Mouse (Mus musculus): ENCODE measurements around the gene Dnmt1. TPM values are rescaled to one million over a fixed set of nuclear protein-coding genes. Genes with fewer than 3 reads are reported as not detected.

The Dnmt1 gene
- polyA plus RNA-seq, 1 experiment from 2014 or later, result 51.5 TPM

DNA sequence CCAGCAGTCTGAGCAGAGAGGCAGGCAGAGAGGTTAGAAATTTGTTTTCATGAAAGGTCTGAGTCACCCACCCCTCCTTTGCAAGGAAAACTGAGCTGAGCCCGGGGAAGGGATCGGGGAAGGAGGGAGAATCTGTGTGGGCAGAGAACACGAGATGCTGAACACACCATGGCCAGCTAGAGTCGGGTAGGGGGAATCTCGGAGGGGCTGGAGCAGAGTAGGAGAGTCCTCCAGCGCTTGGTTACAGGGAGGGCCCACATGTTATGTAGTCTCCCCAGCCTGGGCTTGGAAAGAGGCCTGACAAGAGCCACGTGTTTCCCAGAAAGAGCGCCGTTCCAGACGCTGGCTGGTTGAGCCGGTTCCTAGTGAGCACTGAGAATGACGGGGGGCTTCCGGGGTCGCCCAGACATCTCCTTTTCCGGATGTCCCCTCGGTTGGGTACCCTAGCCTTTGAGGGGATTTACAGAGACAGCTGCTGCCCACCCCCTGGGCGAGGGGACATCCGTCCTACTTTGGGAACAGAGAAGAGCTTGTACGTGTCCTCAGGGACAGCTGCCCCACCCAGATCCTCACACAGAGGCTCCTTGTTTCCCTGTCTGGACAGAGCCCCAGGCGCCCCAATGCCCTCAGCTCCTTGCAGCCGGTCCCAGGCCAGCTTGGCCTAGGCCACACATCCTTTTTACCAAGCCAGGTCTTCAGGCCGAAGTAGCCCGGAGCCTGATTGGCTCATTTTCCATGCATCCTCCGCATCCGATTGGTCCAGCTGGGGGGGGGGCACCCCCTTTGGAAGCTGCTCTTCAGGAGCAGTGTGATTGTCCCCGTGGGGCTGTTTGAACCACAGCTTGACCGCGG is 12.7 kb upstream of the Dnmt1 start:
- Histone ChIP-seq H3K27ac (replicated peaks; ENCODE audit: low read depth, low read length) (no peak overlapping the region), H3K4me1 (ENCODE audit: control insufficient read depth, insufficient read depth, low read length) (peaks cover 23% of the 10 kb centered on the region), H3K9ac (replicated peaks; ENCODE audit: low read length) (0 out of 2 replicates have a peak overlapping the region, but pooled peaks have one; percentile 36), H3K9me3 (ENCODE audit: control insufficient read depth, low read length) (no peaks in the 10 kb centered on the region), H3K27me3 (ENCODE audit: control insufficient read depth, insufficient read depth, low read length) (no peaks in the 10 kb centered on the region), H3K4me2 (ENCODE audit: low read length) (peak overlapping the region; percentile 34), H3K36me3 (ENCODE audit: control insufficient read depth, insufficient read depth, low read length) (peaks cover 7% of the 10 kb centered on the region), H3K4me3 (replicated peaks; ENCODE audit: low read depth, low read length) (no peak overlapping the region)
- DNase-seq (peak; percentile 33), ATAC-seq (ENCODE audit: low FRiP score, low TSS enrichment) (no peak)
- 29% methylated on average over 28 of the region's 28 CpGs for WGBS

GRCm38 (mm10) chr9:20971751-20972140 is 12.1 kb upstream of the Dnmt1 start:
- H3K4me1 ChIP-seq (ENCODE audit: control insufficient read depth, insufficient read depth, low read length), result peaks cover 23% of the 10 kb centered on the region
- no peak overlapping the region for H3K27ac ChIP-seq (replicated peaks; ENCODE audit: low read depth, low read length)
- H3K9ac ChIP-seq (replicated peaks; ENCODE audit: low read length), result 0 out of 2 replicates have a peak overlapping the region, but pooled peaks have one; percentile 16
- DNase-seq, result no peak
- no peak overlapping the region for H3K4me2 ChIP-seq (ENCODE audit: low read length)
- no peak overlapping the region for H3K4me3 ChIP-seq (replicated peaks; ENCODE audit: low read depth, low read length)
- ATAC-seq (ENCODE audit: low FRiP score, low TSS enrichment), result no peak
- H3K36me3 ChIP-seq (ENCODE audit: control insufficient read depth, insufficient read depth, low read length), result peaks cover 11% of the 10 kb centered on the region
- WGBS, result 72% methylated on average over 7 of the region's 7 CpGs
- no peaks in the 10 kb centered on the region for H3K9me3 ChIP-seq (ENCODE audit: control insufficient read depth, low read length)
- H3K27me3 ChIP-seq (ENCODE audit: control insufficient read depth, insufficient read depth, low read length), result no peaks in the 10 kb centered on the region

DNA sequence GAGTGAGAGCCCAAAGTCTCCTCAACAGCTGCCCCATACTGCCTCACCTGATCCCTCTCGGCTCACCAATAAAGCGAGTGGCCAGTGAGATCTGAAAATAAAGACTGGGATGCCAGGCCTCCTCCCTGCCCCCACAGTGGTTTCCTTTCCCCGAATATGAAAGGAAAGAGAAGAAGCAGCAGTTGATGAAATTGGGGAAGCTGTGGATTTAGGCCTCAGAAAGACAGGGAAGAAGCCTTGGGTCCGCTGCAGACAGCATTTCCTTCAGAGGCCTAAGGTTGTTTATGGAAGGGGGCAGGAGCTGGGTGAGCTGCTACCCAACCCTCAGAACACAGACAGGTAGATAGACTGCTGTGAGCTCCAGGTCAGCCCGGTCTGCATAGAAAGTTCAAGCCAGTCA is 7.1 kb upstream of the Dnmt1 start:
- Histone ChIP-seq H3K27ac (replicated peaks; ENCODE audit: low read depth, low read length) (no peak overlapping the region), H3K27me3 (ENCODE audit: control insufficient read depth, insufficient read depth, low read length) (no peaks in the 10 kb centered on the region), H3K9ac (replicated peaks; ENCODE audit: low read length) (no peak overlapping the region), H3K4me1 (ENCODE audit: control insufficient read depth, insufficient read depth, low read length) (no peaks in the 10 kb centered on the region), H3K9me3 (ENCODE audit: control insufficient read depth, low read length) (no peaks in the 10 kb centered on the region), H3K4me3 (replicated peaks; ENCODE audit: low read depth, low read length) (no peak overlapping the region), H3K4me2 (ENCODE audit: low read length) (no peak overlapping the region), H3K36me3 (ENCODE audit: control insufficient read depth, insufficient read depth, low read length) (peaks cover 11% of the 10 kb centered on the region)
- ATAC-seq (ENCODE audit: low FRiP score, low TSS enrichment) (no peak), DNase-seq (no peak)
- WGBS, result 79% methylated on average over 5 of the region's 5 CpGs

GRCm38 (mm10) chr9:20966008-20966407 is 6.3 kb upstream of the Dnmt1 start:
- no peaks in the 10 kb centered on the region for H3K9me3 ChIP-seq (ENCODE audit: control insufficient read depth, low read length)
- 89% methylated on average over 3 of the region's 3 CpGs for WGBS
- no peaks in the 10 kb centered on the region for H3K27me3 ChIP-seq (ENCODE audit: control insufficient read depth, insufficient read depth, low read length)
- no peak overlapping the region for H3K9ac ChIP-seq (replicated peaks; ENCODE audit: low read length)
- no peaks in the 10 kb centered on the region for H3K4me1 ChIP-seq (ENCODE audit: control insufficient read depth, insufficient read depth, low read length)
- ATAC-seq (ENCODE audit: low FRiP score, low TSS enrichment), result no peak
- H3K36me3 ChIP-seq (ENCODE audit: control insufficient read depth, insufficient read depth, low read length), result peaks cover 11% of the 10 kb centered on the region
- H3K4me2 ChIP-seq (ENCODE audit: low read length), result no peak overlapping the region
- no peak overlapping the region for H3K27ac ChIP-seq (replicated peaks; ENCODE audit: low read depth, low read length)
- DNase-seq, result no peak
- no peak overlapping the region for H3K4me3 ChIP-seq (replicated peaks; ENCODE audit: low read depth, low read length)

- no peaks in the 10 kb centered on the region for H3K4me1 ChIP-seq (ENCODE audit: control insufficient read depth, insufficient read depth, low read length)
- WGBS, result 90% methylated on average over 4 of the region's 4 CpGs
- DNase-seq (no peak), ATAC-seq (ENCODE audit: low FRiP score, low TSS enrichment) (no peak)
- H3K4me3 ChIP-seq (replicated peaks; ENCODE audit: low read depth, low read length), result no peak overlapping the region
- no peak overlapping the region for H3K27ac ChIP-seq (replicated peaks; ENCODE audit: low read depth, low read length)
- H3K9me3 ChIP-seq (ENCODE audit: control insufficient read depth, low read length), result no peaks in the 10 kb centered on the region
- no peak overlapping the region for H3K9ac ChIP-seq (replicated peaks; ENCODE audit: low read length)
- H3K36me3 ChIP-seq (ENCODE audit: control insufficient read depth, insufficient read depth, low read length), result peaks cover 11% of the 10 kb centered on the region
- no peaks in the 10 kb centered on the region for H3K27me3 ChIP-seq (ENCODE audit: control insufficient read depth, insufficient read depth, low read length)
- no peak overlapping the region for H3K4me2 ChIP-seq (ENCODE audit: low read length)
These were observed 5.9 kb upstream of the Dnmt1 start for GRCm38 (mm10) chr9:20965606-20966005.

DNA sequence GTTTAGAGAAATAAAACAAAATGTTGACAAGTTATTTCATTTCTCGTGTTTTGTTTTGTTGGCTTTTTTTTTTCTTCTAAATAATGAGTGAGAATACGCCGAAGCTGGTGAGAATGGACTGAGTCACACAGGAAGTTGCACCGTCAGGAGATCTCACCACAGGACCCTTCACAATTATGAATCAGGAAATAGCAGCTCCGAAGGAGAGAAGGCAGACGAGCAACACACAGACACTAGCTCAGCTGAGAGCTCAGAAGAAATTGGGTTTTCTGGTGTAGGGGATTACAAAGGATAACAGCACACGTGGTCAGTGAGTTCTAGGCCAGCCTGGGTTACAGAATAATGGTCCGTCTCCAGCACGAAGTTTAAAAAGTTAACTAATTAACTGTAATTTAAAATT is 1.9 kb upstream of the Dnmt1 start:
- Histone ChIP-seq H3K4me3 (replicated peaks; ENCODE audit: low read depth, low read length) (no peak overlapping the region), H3K36me3 (ENCODE audit: control insufficient read depth, insufficient read depth, low read length) (no peaks in the 10 kb centered on the region), H3K27ac (replicated peaks; ENCODE audit: low read depth, low read length) (no peak overlapping the region), H3K9ac (replicated peaks; ENCODE audit: low read length) (no peak overlapping the region), H3K4me2 (ENCODE audit: low read length) (no peak overlapping the region), H3K4me1 (ENCODE audit: control insufficient read depth, insufficient read depth, low read length) (no peaks in the 10 kb centered on the region), H3K9me3 (ENCODE audit: control insufficient read depth, low read length) (no peaks in the 10 kb centered on the region), H3K27me3 (ENCODE audit: control insufficient read depth, insufficient read depth, low read length) (no peaks in the 10 kb centered on the region)
- DNase-seq (no peak), ATAC-seq (ENCODE audit: low FRiP score, low TSS enrichment) (no peak)
- 80% methylated on average over 9 of the region's 9 CpGs for WGBS

- Histone ChIP-seq H3K9me3 (ENCODE audit: control insufficient read depth, low read length) (no peaks in the 10 kb centered on the region), H3K27ac (replicated peaks; ENCODE audit: low read depth, low read length) (no peak overlapping the region), H3K4me2 (ENCODE audit: low read length) (no peak overlapping the region), H3K27me3 (ENCODE audit: control insufficient read depth, insufficient read depth, low read length) (no peaks in the 10 kb centered on the region), H3K4me3 (replicated peaks; ENCODE audit: low read depth, low read length) (no peak overlapping the region), H3K9ac (replicated peaks; ENCODE audit: low read length) (no peak overlapping the region), H3K36me3 (ENCODE audit: control insufficient read depth, insufficient read depth, low read length) (no peaks in the 10 kb centered on the region), H3K4me1 (ENCODE audit: control insufficient read depth, insufficient read depth, low read length) (no peaks in the 10 kb centered on the region)
- no peak for DNase-seq
- no peak for ATAC-seq (ENCODE audit: low FRiP score, low TSS enrichment)
- 78% methylated on average over 3 of the region's 3 CpGs for WGBS
These were observed 2.7 kb downstream of the Dnmt1 start for GRCm38 (mm10) chr9:20956989-20957388.

DNA sequence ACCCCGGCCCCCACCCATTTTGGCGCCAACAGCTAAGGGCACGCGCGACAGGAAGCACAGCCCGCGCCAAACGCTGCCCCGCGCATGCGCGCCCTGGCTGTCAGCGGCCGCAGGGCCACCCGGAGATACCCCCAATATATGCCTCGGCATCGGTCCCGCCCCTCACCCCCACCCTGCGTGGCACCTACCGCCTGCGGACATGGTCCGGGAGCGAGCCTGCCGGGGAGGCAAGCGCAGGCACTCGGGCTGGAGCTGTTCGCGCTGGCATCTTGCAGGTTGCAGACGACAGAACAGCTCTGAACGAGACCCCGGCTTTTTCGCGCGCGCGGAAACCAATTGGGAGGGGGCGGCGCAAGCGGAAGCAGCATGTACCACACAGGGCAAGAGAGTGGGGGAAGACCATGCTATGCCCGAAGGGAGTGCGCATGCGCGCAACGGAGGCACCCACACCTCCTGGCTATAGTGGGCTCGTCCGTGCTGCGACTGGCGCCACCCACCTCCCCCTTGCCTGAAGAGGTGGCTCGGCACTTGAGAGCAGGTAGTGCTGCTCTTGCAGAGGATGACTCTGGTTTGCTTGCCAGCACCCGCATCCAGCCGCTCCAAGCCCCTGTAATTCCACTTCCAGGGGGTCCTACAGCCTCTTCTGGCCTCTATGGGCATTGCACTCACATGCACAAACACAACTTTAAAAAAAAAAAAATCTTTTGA is 7.0 kb downstream of the Dnmt1 start:
- Histone ChIP-seq H3K4me3 (replicated peaks; ENCODE audit: low read depth, low read length) (peak overlapping the region; percentile 80), H3K9me3 (ENCODE audit: control insufficient read depth, low read length) (no peaks in the 10 kb centered on the region), H3K36me3 (ENCODE audit: control insufficient read depth, insufficient read depth, low read length) (no peaks in the 10 kb centered on the region), H3K27me3 (ENCODE audit: control insufficient read depth, insufficient read depth, low read length) (no peaks in the 10 kb centered on the region), H3K4me1 (ENCODE audit: control insufficient read depth, insufficient read depth, low read length) (peaks cover 11% of the 10 kb centered on the region), H3K9ac (replicated peaks; ENCODE audit: low read length) (peak overlapping the region; percentile 70), H3K27ac (replicated peaks; ENCODE audit: low read depth, low read length) (peak overlapping the region; percentile 87), H3K4me2 (ENCODE audit: low read length) (peak overlapping the region; percentile 90)
- peak; percentile 99 for DNase-seq
- WGBS, result under 1% methylated on average over 51 of the region's 51 CpGs
- peak; percentile 95 for ATAC-seq (ENCODE audit: low FRiP score, low TSS enrichment)

All from midbrain, embryonic 14.5 days (tissue).